Mouse (Mus musculus) stomach, postnatal 0 days (tissue): ENCODE data around the gene Acbd6. TPM values are rescaled to one million over a fixed set of nuclear protein-coding genes. Genes with fewer than 3 reads are reported as not detected.

ENCODE experiments used
- ATAC-seq: fragments of 200-750 bp; cut with Nextera tagmentation; 2 replicates; pipeline ENCODE4 v1.8.0; 2017; ENCODE audit not compliant: low FRiP score, low TSS enrichment
- DNase-seq: peaks from one replicate; pipeline ENCODE4 v3.0.0-alpha.2; 2016; ENCODE audit warnings: low spot score
- H3K27ac ChIP-seq: fragments of 300-500 bp; sonication (generic); replicated peaks from 2 replicates; pipeline ENCODE4 v1.5.1; 2014; ENCODE audit warnings: mild to moderate bottlenecking, control low read depth
- H3K27me3 ChIP-seq: fragments of 300-500 bp; sonication (generic); 2 replicates; pipeline ENCODE4 v1.6.1; 2014; ENCODE audit warnings: low read length; ENCODE audit not compliant: control insufficient read depth, insufficient read depth
- H3K36me3 ChIP-seq: fragments of 300-500 bp; sonication (generic); 2 replicates; pipeline ENCODE4 v1.6.1; 2014; ENCODE audit warnings: low read length, mixed read lengths; ENCODE audit not compliant: control insufficient read depth, insufficient read depth
- H3K4me1 ChIP-seq: fragments of 300-500 bp; sonication (generic); replicated peaks from 2 replicates; pipeline ENCODE4 v1.6.1; 2014; ENCODE audit warnings: antibody characterized with exemption; ENCODE audit not compliant: control insufficient read depth, insufficient read depth
- H3K4me2 ChIP-seq: fragments of 300-500 bp; sonication (generic); replicated peaks from 2 replicates; pipeline ENCODE4 v1.6.1; 2014; ENCODE audit warnings: low read depth, mild to moderate bottlenecking, control low read depth, moderate library complexity
- H3K4me3 ChIP-seq: fragments of 300-500 bp; sonication (generic); 2 replicates; pipeline ENCODE4 v1.5.1; 2014; ENCODE audit warnings: low read depth, low read length, control low read depth
- H3K9ac ChIP-seq: fragments of 300-500 bp; sonication (generic); 2 replicates; pipeline ENCODE4 v1.6.1; 2014; ENCODE audit warnings: mild to moderate bottlenecking, low read length, control low read depth, mixed read lengths
- H3K9me3 ChIP-seq: fragments of 300-500 bp; sonication (generic); 2 replicates; pipeline ENCODE4 v1.6.1; 2016; ENCODE audit warnings: low read length; ENCODE audit not compliant: control insufficient read depth
- CTCF ChIP-seq: IDR thresholded peaks from 2 replicates; pipeline ENCODE4 v1.5.1; 2016; ENCODE audit warnings: antibody characterized with exemption, low read depth, mild to moderate bottlenecking, moderate library complexity
- EP300 ChIP-seq: optimal IDR thresholded peaks from 2 replicates; pipeline ENCODE3; 2016; ENCODE audit warnings: antibody characterized with exemption
- WGBS: fragments of 180-500 bp; shearing (Covaris S2); extraction: QIAGEN DNeasy Blood & Tissue Kit; methylation state at CpG from one replicate; pipeline ENCODE4 v1.1.7; 2014; 5-methylcytosine and 5-hydroxymethylcytosine counted together
- polyA plus RNA-seq: library from polyadenylated mRNA; unstranded; fragments of >200 nt; fragmentation: Nextera tagmentation; extraction: Ambion mirVana; gene quantifications from 2 replicates; pipeline ENCODE4 v1.2.1, GENCODE M21; 2015

Gene Acbd6
- polyA plus RNA-seq, 1 experiment from 2014 or later, result 55.9 TPM

DNA sequence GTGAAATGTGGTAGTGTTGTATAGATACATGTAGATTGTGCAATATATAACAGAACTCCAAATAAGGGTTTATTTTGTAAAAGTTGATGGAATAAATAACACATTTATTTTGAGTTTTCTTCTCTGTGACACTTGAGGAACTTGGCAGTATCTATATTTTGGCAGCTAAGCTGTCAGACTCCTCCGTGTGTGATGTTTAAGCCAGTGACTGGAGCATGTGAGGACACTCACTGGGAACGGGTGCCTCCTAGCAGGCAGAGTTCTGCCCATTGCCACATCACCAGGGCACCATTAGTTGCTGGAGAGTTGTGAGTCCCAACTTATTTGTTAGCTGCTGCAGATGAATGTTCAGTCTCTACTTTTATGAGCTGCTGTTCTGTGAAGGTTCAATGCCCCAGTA lies 30.0 kb downstream of the Acbd6 start:
- TF ChIP-seq CTCF (no peak), EP300 (no peak)
- DNase-seq, result no peak
- WGBS, result 88% methylated on average over 2 of the region's 2 CpGs
- Histone ChIP-seq H3K4me3 (no peak overlapping the region), H3K4me1 (no peaks in the 10 kb centered on the region), H3K4me2 (no peak overlapping the region), H3K9me3 (no peaks in the 10 kb centered on the region), H3K9ac (no peak overlapping the region), H3K36me3 (no peaks in the 10 kb centered on the region), H3K27ac (no peak overlapping the region), H3K27me3 (no peaks in the 10 kb centered on the region)
- no peak for ATAC-seq

DNA sequence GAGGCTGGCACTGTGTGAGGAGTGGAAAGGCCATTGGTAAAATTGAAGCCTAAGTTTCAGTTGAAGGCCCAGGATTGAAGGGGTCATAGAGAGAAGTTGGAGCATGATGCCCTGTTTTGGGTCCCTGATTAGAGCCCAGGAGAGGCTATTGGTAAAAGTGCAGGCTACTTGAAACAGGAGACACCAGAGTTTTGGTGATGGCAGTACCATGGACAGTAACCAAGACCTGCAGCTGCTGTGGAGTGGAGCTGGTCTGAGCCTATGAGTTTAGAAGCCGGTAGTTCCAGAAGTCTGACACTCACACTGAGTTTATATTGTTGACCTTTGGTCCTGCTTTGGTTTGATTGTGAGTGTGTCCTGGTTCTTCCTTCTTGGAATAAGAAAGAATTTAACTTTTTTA lies 36.2 kb downstream of the Acbd6 start:
- Histone ChIP-seq H3K4me2 (no peak overlapping the region), H3K9me3 (no peaks in the 10 kb centered on the region), H3K4me1 (no peaks in the 10 kb centered on the region), H3K27ac (no peak overlapping the region), H3K27me3 (no peaks in the 10 kb centered on the region), H3K36me3 (no peaks in the 10 kb centered on the region), H3K9ac (no peak overlapping the region), H3K4me3 (no peak overlapping the region)
- WGBS, result 39% methylated on average over 1 of the region's 1 CpGs
- DNase-seq (no peak), ATAC-seq (no peak)
- TF ChIP-seq CTCF, result no peak
- no peak for TF ChIP-seq EP300

DNA sequence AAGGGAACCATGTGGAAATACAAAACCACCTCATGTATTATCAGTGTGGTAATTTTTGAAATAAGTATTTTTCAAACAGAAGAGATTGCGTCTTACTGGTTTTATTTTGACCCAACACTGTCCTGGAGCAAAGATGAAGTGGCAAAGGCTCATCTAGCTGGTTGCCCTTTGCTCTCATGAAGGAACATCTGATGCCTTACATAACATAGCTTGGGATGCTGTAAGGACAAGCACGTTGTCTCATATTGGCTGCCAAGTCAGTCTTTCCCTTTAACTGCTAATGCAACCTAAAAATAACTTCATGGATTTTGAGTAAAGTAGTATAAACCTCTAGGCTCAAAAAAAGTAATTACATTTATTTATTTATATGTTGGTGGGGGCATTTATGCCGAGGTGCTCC lies 38.7 kb downstream of the Acbd6 start:
- DNase-seq, result no peak
- WGBS, result 84% methylated on average over 3 of the region's 3 CpGs
- Histone ChIP-seq H3K27ac (no peak overlapping the region), H3K4me3 (no peak overlapping the region), H3K27me3 (no peaks in the 10 kb centered on the region), H3K4me2 (no peak overlapping the region), H3K9me3 (no peaks in the 10 kb centered on the region), H3K9ac (no peak overlapping the region), H3K36me3 (no peaks in the 10 kb centered on the region), H3K4me1 (no peaks in the 10 kb centered on the region)
- TF ChIP-seq EP300 (no peak), CTCF (no peak)
- no peak for ATAC-seq

DNA sequence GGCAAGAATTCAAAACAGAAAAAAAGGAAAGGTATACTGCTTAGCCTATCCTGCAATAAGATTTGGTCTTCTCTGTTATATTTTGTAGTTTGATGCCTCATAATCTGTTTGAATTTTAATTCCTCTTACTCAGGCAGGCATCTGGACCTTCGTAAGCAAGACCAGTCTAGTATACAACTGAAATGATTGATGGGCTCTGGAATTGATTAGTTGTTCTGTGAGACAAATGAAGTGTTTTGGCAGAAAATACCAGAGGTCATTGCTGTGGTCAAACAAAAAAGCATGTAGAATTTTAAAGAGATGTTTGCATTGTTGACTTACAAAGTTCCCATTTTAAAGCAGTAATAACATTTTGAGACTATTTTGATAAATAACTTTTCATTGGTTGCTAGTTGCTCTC lies 46.8 kb downstream of the Acbd6 start:
- Histone ChIP-seq H3K4me2 (no peak overlapping the region), H3K4me1 (no peaks in the 10 kb centered on the region), H3K27ac (no peak overlapping the region), H3K27me3 (no peaks in the 10 kb centered on the region), H3K9ac (no peak overlapping the region), H3K36me3 (no peaks in the 10 kb centered on the region), H3K4me3 (no peak overlapping the region), H3K9me3 (no peaks in the 10 kb centered on the region)
- TF ChIP-seq EP300 (no peak), CTCF (no peak)
- DNase-seq (no peak), ATAC-seq (no peak)
- 53% methylated on average over 1 of the region's 1 CpGs for WGBS

DNA sequence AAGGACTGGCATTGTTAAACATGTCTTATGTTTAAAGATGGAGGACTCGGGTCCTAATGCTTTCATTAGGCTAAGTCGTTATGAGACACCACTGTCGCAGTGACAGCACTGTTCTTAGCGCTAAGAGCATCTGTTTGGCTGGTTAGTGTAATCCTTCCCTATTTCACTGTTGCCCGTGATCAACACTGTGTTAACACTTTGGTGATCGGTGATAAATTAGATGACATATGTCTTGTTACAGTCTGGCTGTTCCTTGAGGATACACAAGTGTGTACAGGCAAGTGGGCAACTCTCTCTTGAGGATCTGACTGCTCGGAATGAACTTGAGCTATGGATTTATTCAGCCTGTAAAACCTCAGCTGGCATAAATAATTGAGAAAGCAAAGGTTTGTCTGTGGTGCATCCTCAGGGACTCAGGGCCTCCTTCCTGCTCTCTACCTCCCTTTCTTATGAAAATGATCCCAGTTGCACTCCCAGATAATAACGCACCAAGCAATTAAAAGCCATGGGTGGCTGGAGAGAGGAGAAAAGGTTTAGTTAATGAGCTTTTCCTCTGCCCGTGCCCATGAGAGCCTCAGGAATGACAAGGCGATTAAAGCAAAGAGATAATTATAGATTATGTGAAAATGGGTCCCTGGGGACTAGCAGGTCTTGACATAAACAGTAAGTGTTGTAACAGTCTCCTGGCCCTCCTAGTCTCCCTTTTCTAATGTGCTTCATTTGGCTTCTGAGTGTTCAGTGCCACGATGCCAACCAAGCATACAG lies 47.7 kb downstream of the Acbd6 start:
- H3K9ac ChIP-seq, result no peak overlapping the region
- no peaks in the 10 kb centered on the region for H3K9me3 ChIP-seq
- H3K4me2 ChIP-seq, result no peak overlapping the region
- no peak overlapping the region for H3K4me3 ChIP-seq
- TF ChIP-seq EP300, result no peak
- TF ChIP-seq CTCF, result no peak
- DNase-seq (no peak), ATAC-seq (no peak)
- H3K27me3 ChIP-seq, result no peaks in the 10 kb centered on the region
- WGBS, result 58% methylated on average over 11 of the region's 11 CpGs
- H3K36me3 ChIP-seq, result no peaks in the 10 kb centered on the region
- H3K27ac ChIP-seq, result no peak overlapping the region
- no peaks in the 10 kb centered on the region for H3K4me1 ChIP-seq

DNA sequence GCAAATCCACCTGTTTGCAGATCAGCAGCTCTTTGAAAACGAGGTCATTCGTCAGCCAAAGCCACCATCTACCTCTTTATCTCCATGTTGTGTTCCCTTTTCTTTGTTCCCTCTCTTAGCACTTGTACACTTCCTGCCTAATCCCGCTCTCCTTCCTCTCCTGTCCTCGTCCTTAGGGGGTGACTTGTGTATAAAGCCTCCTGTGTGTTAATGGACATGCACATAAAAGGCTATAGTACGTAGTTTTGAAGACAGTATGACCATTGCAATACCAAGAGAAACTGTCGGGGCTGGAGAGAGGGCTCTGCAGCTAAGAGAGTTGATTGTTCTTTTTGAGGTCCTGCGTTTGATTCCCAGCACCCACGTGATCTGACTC lies 48.2 kb downstream of the Acbd6 start:
- no peaks in the 10 kb centered on the region for H3K36me3 ChIP-seq
- no peak overlapping the region for H3K27ac ChIP-seq
- ATAC-seq (no peak), DNase-seq (no peak)
- no peak overlapping the region for H3K4me2 ChIP-seq
- H3K4me1 ChIP-seq, result no peaks in the 10 kb centered on the region
- WGBS, result 84% methylated on average over 8 of the region's 8 CpGs
- H3K4me3 ChIP-seq, result no peak overlapping the region
- no peak for TF ChIP-seq CTCF
- TF ChIP-seq EP300, result no peak
- no peaks in the 10 kb centered on the region for H3K27me3 ChIP-seq
- H3K9me3 ChIP-seq, result no peaks in the 10 kb centered on the region
- no peak overlapping the region for H3K9ac ChIP-seq
